Mouse (Mus musculus): Measurements from ENCODE around the gene Srsf4.

The Srsf4 gene

GRCm38 (mm10) chr4:131873293-131874168, at the start of gene Srsf4:
Gene Srsf4, plus strand, starts transcription at chr4:131873617.
- DNase-seq (ENCODE audit: low read depth, low spot score): peak; percentile 98

- DNase-seq (ENCODE audit: low read depth, low spot score): no peak
These were observed 48.5 kb upstream of the Srsf4 start for GRCm38 (mm10) chr4:131824939-131825338.

GRCm38 (mm10) chr4:131825830-131826229, 47.6 kb upstream of the Srsf4 start:
- peak; percentile 78 for DNase-seq (ENCODE audit: low read depth, low spot score)

GRCm38 (mm10) chr4:131826905-131827304, 46.5 kb upstream of the Srsf4 start:
- no peak for DNase-seq (ENCODE audit: low read depth, low spot score)

- no peak for DNase-seq (ENCODE audit: low read depth, low spot score)
These were observed 44.3 kb upstream of the Srsf4 start for GRCm38 (mm10) chr4:131829123-131829522.

GRCm38 (mm10) chr4:131831546-131832045, 41.8 kb upstream of the Srsf4 start:
- no peak for DNase-seq (ENCODE audit: low read depth, low spot score)

- no peak for DNase-seq (ENCODE audit: low read depth, low spot score)
These were observed 40.5 kb upstream of the Srsf4 start for GRCm38 (mm10) chr4:131832759-131833407.

- DNase-seq (ENCODE audit: low read depth, low spot score): no peak
These were observed 39.3 kb upstream of the Srsf4 start for GRCm38 (mm10) chr4:131833971-131834609.

- DNase-seq (ENCODE audit: low read depth, low spot score): peak; percentile 31
These were observed 37.0 kb upstream of the Srsf4 start for GRCm38 (mm10) chr4:131836351-131836881.

- DNase-seq (ENCODE audit: low read depth, low spot score): peak; percentile 46
These were observed 36.4 kb upstream of the Srsf4 start for GRCm38 (mm10) chr4:131836891-131837491.

GRCm38 (mm10) chr4:131837872-131838524, 35.4 kb upstream of the Srsf4 start, which contains the start of gene Ptpru:
Gene Ptpru, minus strand, starts transcription at chr4:131838288.
- DNase-seq (ENCODE audit: low read depth, low spot score): peak; percentile 91

- DNase-seq (ENCODE audit: low read depth, low spot score): peak; percentile 93
These were observed 30.1 kb upstream of the Srsf4 start, which contains the start of gene Mecr for GRCm38 (mm10) chr4:131843290-131843743. Gene Mecr, plus strand, starts transcription at chr4:131843470.

GRCm38 (mm10) chr4:131845991-131846778, 27.2 kb upstream of the Srsf4 start:
- no peak for DNase-seq (ENCODE audit: low read depth, low spot score)

- DNase-seq (ENCODE audit: low read depth, low spot score): no peak
These were observed 25.3 kb upstream of the Srsf4 start for GRCm38 (mm10) chr4:131848082-131848481.

- DNase-seq (ENCODE audit: low read depth, low spot score): no peak
These were observed 23.3 kb upstream of the Srsf4 start for GRCm38 (mm10) chr4:131849986-131850638.

GRCm38 (mm10) chr4:131854950-131855349, 18.5 kb upstream of the Srsf4 start:
- no peak for DNase-seq (ENCODE audit: low read depth, low spot score)

GRCm38 (mm10) chr4:131860492-131861340, 12.7 kb upstream of the Srsf4 start:
- peak; percentile 88 for DNase-seq (ENCODE audit: low read depth, low spot score)

- no peak for DNase-seq (ENCODE audit: low read depth, low spot score)
These were observed 12.1 kb upstream of the Srsf4 start for GRCm38 (mm10) chr4:131861341-131861739.
